Mouse (Mus musculus) ovary, adult 18-20 months (tissue): ENCODE data around the gene Ms4a6d.
"Not testable (repeated sequence)": the region's sequence is repeated elsewhere in the genome, so short reads cannot be mapped to it uniquely, and the experiment has no call there.

Experiments
- DNase-seq: peaks from one replicate; pipeline ENCODE4 v3.0.0; 2022; ENCODE audit warnings: low spot score, mixed read lengths

The Ms4a6d gene

GRCm38 (mm10) chr19:11554726-11555125, 49.9 kb downstream of the Ms4a6d start:
- DNase-seq, result no peak

- no peak for DNase-seq
Measured at GRCm38 (mm10) chr19:11547911-11548310, 56.7 kb downstream of the Ms4a6d start.

- DNase-seq, result not testable (repeated sequence)
Measured at GRCm38 (mm10) chr19:11544383-11544782, 60.3 kb downstream of the Ms4a6d start.

GRCm38 (mm10) chr19:11540166-11540821, 64.4 kb downstream of the Ms4a6d start:
- DNase-seq, result not testable (repeated sequence)

GRCm38 (mm10) chr19:11537336-11537735, 67.3 kb downstream of the Ms4a6d start:
- no peak for DNase-seq
